In the genomic region with DNA sequence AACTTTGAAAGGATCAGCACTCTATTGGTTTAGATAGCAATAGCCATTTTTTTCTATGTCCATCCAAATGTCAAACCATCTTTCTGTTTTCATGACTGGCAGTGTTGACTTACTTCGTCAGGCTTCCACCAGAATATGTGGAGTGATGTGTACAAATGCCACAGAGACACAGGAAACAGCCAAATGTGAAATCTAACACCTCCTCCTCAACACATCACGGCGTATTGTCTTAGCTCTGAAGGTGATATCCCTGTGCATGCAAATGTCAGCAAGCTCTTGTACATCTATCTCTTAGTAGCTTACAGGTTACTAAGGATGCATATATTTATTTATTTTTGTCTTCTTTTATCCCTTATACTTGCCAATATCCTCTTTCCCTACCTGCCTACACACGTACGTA, we compare ENCODE assay signal across 24 mouse cellular contexts.
"Had no signal": no experiment of that assay in that cellular context is flagged by ENCODE, and none has a peak within 500 bp of the region (broad histone marks: within the 10 kb centered on the region; RNA-seq: fewer than 3 reads in every experiment).

No protein-coding gene starts in this region.

- H3K27me3 ChIP-seq: heart, embryonic 12.5 days; hindbrain, embryonic 13.5 days; hindbrain, embryonic 15.5 days; kidney, embryonic 15.5 days; limb, embryonic 13.5 days; limb, embryonic 15.5 days; liver, embryonic 12.5 days had no signal

- H3K4me1 ChIP-seq: heart, embryonic 10.5 days; hindbrain, embryonic 13.5 days; hindbrain, embryonic 15.5 days; limb, embryonic 15.5 days had no signal

- H3K36me3 ChIP-seq: hindbrain, embryonic 13.5 days; hindbrain, embryonic 15.5 days; limb, embryonic 15.5 days had no signal

- H3K4me3 ChIP-seq: gastrocnemius, adult 2 months; heart, embryonic 10.5 days; heart, embryonic 12.5 days; hindbrain, embryonic 13.5 days; hindbrain, embryonic 15.5 days; kidney, embryonic 15.5 days; limb, embryonic 13.5 days; limb, embryonic 15.5 days; liver, embryonic 12.5 days had no signal

- DNase-seq: gastrocnemius, adult 2 months; gastrocnemius, postnatal 14 days; gastrocnemius, postnatal 36 days; heart, adult 18-20 months; heart, postnatal 14 days; heart, postnatal 36 days; kidney, adult 11 months; kidney, adult 2 months; kidney, adult 9 months; kidney, postnatal 14 days; kidney, postnatal 36 days; layer of hippocampus, adult 9-11 months; layer of hippocampus, postnatal 36 days; left cerebral cortex, postnatal 4 days had no signal

- H3K9me3 ChIP-seq: heart, embryonic 10.5 days; heart, embryonic 12.5 days; hindbrain, embryonic 13.5 days; hindbrain, embryonic 15.5 days; kidney, embryonic 15.5 days; limb, embryonic 15.5 days; liver, embryonic 12.5 days had no signal

- ATAC-seq: hindbrain, postnatal 0 days; intestine, embryonic 16.5 days; liver, embryonic 12.5 days had no signal
